Mouse (Mus musculus): ENCODE measurements around the gene 9530002B09Rik. TPM values are rescaled to one million over a fixed set of nuclear protein-coding genes. Genes with fewer than 3 reads are reported as not detected.

The 9530002B09Rik gene
- not detected in 2 replicates for polyA plus RNA-seq (2012; rRNA removed)

GRCm38 (mm10) chr4:122688975-122689374, at the start of gene 9530002B09Rik:
TSS of gene 9530002B09Rik (plus strand) at chr4:122689275.
- no peak for DNase-seq (ENCODE audit: low read depth in 1 of 2, low spot score in 2 of 2)
- TF ChIP-seq CTCF (IDR thresholded peaks at IDR 0.05; ENCODE audit: extremely low read depth, insufficient read depth, insufficient read length, insufficient replicate concordance) (no peak), POLR2A (IDR thresholded peaks at IDR 0.05; ENCODE audit: low read depth, low read length) (no peak)
- no peaks in the 10 kb centered on the region for H3K27me3 ChIP-seq (ENCODE audit: control insufficient read depth, insufficient read depth, low read length)
- H3K36me3 ChIP-seq (ENCODE audit: control insufficient read depth, insufficient read depth, low read length), result no peaks in the 10 kb centered on the region
- H3K27ac ChIP-seq (ENCODE audit: insufficient read depth, low read length), result no peak within 1 kb of the TSS
- no peaks in the 10 kb centered on the region for H3K4me1 ChIP-seq (ENCODE audit: control insufficient read depth, insufficient read depth, insufficient read length)
- H3K4me3 ChIP-seq (ENCODE audit: extremely low read depth, insufficient read depth, insufficient read length), result no peak within 1 kb of the TSS

Other genes with a start within 250 kb of the 9530002B09Rik start
- 31.6 and 44.3 TPM in 2 replicates for gene Ppt1, start 147.0 kb downstream of the 9530002B09Rik start, polyA plus RNA-seq (2012; rRNA removed)
- 108 and 116 TPM in 2 replicates for gene Cap1, start 196.8 kb downstream of the 9530002B09Rik start, polyA plus RNA-seq (2012; rRNA removed)